In the genomic region with DNA sequence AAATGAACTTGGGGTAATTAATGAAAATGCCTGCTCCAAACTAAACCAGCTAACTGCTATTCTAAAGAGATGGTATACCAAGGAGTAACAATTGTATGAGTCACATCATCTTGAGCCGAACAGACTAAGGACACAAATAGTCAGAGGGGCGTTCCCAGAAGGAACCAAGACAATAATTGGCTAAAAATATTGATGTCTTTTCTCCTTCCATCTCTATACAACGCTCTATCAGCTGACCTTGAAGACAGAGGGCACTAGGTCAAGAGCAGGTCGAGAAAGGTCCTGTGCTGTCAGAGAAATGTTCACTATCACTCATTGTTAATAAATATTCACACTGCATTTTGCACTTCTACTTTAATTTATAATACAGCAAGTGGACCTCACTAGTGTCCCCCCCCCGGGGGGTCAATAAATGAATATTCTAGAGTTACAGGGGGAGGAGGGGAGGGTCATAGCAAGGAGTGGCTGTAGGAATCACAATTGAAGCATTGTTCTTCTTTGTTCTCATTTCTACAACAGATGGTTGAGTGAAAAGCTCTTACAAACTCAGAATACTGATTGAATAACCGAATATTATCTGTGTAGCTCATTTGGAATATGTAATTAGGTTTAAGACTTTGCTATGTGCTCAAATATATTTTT, we compare ENCODE assay signal across 24 mouse cellular contexts.
DNase-seq lines count a peak whose midpoint lies in the region; ATAC-seq and TF ChIP-seq lines count a peak whose summit lies in the region.
"Had no signal": no experiment of that assay in that cellular context is flagged by ENCODE, and none has a peak within 500 bp of the region (broad histone marks: within the 10 kb centered on the region; RNA-seq: fewer than 3 reads in every experiment).

No protein-coding gene starts in this region.

- WGBS in hindbrain, embryonic 11.5 days, result 62% methylated on average over 6 of the region's 6 CpGs
- WGBS in hindbrain, postnatal 0 days, result 54% methylated on average over 6 of the region's 6 CpGs

- no peak overlapping the region for H3K9ac ChIP-seq in hindbrain, embryonic 11.5 days (ENCODE audit: low read depth, low read length)
- H3K9ac ChIP-seq in hindbrain, postnatal 0 days (replicated peaks; ENCODE audit: low read length), result no peak overlapping the region
- H3K9ac ChIP-seq: embryonic facial prominence, embryonic 12.5 days; forebrain, embryonic 15.5 days; hindbrain, embryonic 15.5 days had no signal

- peak; percentile 87 for ATAC-seq in hindbrain, embryonic 11.5 days (ENCODE audit: low FRiP score)
- ATAC-seq in hindbrain, postnatal 0 days, result no peak
- ATAC-seq: CD4-positive, CD25-positive, alpha-beta regulatory T cell, adult 4 months; forebrain, embryonic 15.5 days; inflammation-experienced regulatory T-cells, adult 6 months; intestine, postnatal 0 days had no signal

- no peaks in the 10 kb centered on the region for H3K9me3 ChIP-seq in hindbrain, embryonic 11.5 days (ENCODE audit: control insufficient read depth, low read length)
- no peaks in the 10 kb centered on the region for H3K9me3 ChIP-seq in hindbrain, postnatal 0 days (ENCODE audit: low read length)
- H3K9me3 ChIP-seq: embryonic facial prominence, embryonic 12.5 days; forebrain, embryonic 15.5 days; G1E; heart, embryonic 10.5 days; hindbrain, embryonic 15.5 days had no signal

- H3K4me2 ChIP-seq in hindbrain, embryonic 11.5 days (replicated peaks; ENCODE audit: low read depth, low read length), result no peak overlapping the region
- H3K4me2 ChIP-seq in hindbrain, postnatal 0 days (ENCODE audit: low read depth, low read length), result no peak overlapping the region
- H3K4me2 ChIP-seq: embryonic facial prominence, embryonic 12.5 days; forebrain, embryonic 15.5 days; hindbrain, embryonic 15.5 days had no signal

- H3K27ac ChIP-seq in hindbrain, embryonic 11.5 days (ENCODE audit: low read depth, low read length), result no peak overlapping the region
- no peak overlapping the region for H3K27ac ChIP-seq in hindbrain, postnatal 0 days
- H3K27ac ChIP-seq: embryonic facial prominence, embryonic 12.5 days; forebrain, embryonic 15.5 days; heart, embryonic 10.5 days; hindbrain, embryonic 15.5 days had no signal

- H3K4me3 ChIP-seq in hindbrain, embryonic 11.5 days (ENCODE audit: low read depth, low read length), result no peak overlapping the region
- H3K4me3 ChIP-seq in hindbrain, postnatal 0 days (ENCODE audit: low read length), result no peak overlapping the region
- H3K4me3 ChIP-seq: embryonic facial prominence, embryonic 12.5 days; forebrain, embryonic 15.5 days; heart, embryonic 10.5 days; hindbrain, embryonic 15.5 days had no signal

- no peaks in the 10 kb centered on the region for H3K4me1 ChIP-seq in hindbrain, embryonic 11.5 days (replicated peaks; ENCODE audit: control insufficient read depth, insufficient read depth, low read length)
- H3K4me1 ChIP-seq in hindbrain, postnatal 0 days (ENCODE audit: insufficient read depth, low read length), result no peaks in the 10 kb centered on the region
- H3K4me1 ChIP-seq: embryonic facial prominence, embryonic 12.5 days; forebrain, embryonic 15.5 days; heart, embryonic 10.5 days; hindbrain, embryonic 15.5 days had no signal

- H3K36me3 ChIP-seq in hindbrain, embryonic 11.5 days (ENCODE audit: control insufficient read depth, insufficient read depth, low read length), result no peaks in the 10 kb centered on the region
- no peaks in the 10 kb centered on the region for H3K36me3 ChIP-seq in hindbrain, postnatal 0 days (ENCODE audit: insufficient read depth, low read length)
- H3K36me3 ChIP-seq: embryonic facial prominence, embryonic 12.5 days; forebrain, embryonic 15.5 days; G1E; heart, embryonic 10.5 days; hindbrain, embryonic 15.5 days had no signal

- TF ChIP-seq CTCF in hindbrain, postnatal 0 days (IDR thresholded peaks at IDR 0.05; ENCODE audit: low read depth), result no peak

- H3K27me3 ChIP-seq in hindbrain, embryonic 11.5 days (ENCODE audit: control insufficient read depth, insufficient read depth, low read length), result no peaks in the 10 kb centered on the region
- no peaks in the 10 kb centered on the region for H3K27me3 ChIP-seq in hindbrain, postnatal 0 days (ENCODE audit: insufficient read depth, low read length)
- H3K27me3 ChIP-seq: embryonic facial prominence, embryonic 12.5 days; forebrain, embryonic 15.5 days; hindbrain, embryonic 15.5 days had no signal

- DNase-seq in hindbrain, embryonic 11.5 days (ENCODE audit: low spot score), result peak; percentile 20
- no peak for DNase-seq in hindbrain, postnatal 0 days (ENCODE audit: low spot score)
- DNase-seq in 3T3-L1 (ENCODE audit: low read depth, low spot score), result peak; percentile 20
- DNase-seq in Muller cell, postnatal 12 days (ENCODE audit: inconsistent ontology term), result peak; percentile 19
- peak; percentile 41 for DNase-seq in retina, embryonic 14.5 days (ENCODE audit: low spot score)
- DNase-seq in thymus, adult 18-20 months, result no peak
- no peak for DNase-seq in urinary bladder, adult 18-20 months (ENCODE audit: low spot score in 2 of 2)
- DNase-seq: adrenal gland, adult 2 months; adrenal gland, postnatal 36 days; B cell, adult 2 months; cerebellum, adult 2 months; cerebellum, postnatal 25 days; gastrocnemius, postnatal 10 days; heart, adult 18-20 months; heart, postnatal 10 days; heart, postnatal 4 days had no signal

Comparison
In these comparisons a context has a peak if more than half of its experiments do, and no peak if none do; other contexts are left out.
1. DNase-seq: peak in hindbrain, embryonic 11.5 days (single experiment), 3T3-L1 (single experiment), Muller cell, postnatal 12 days (single experiment) and retina, embryonic 14.5 days (single experiment); none in hindbrain, postnatal 0 days (single experiment), thymus, adult 18-20 months (0 of 2) and urinary bladder, adult 18-20 months (0 of 2).